Mouse (Mus musculus): ENCODE results near the gene Tmem69. TPM values are rescaled to one million over a fixed set of nuclear protein-coding genes. Genes with fewer than 3 reads are reported as not detected.

Gene Tmem69
- total RNA-seq, 2 experiments from 2014 or later, result 16.7 to 17.5 TPM

Other genes with a start within 250 kb of the Tmem69 start
- 10 to 100 TPM; 52.1 to 70.5 TPM for gene Mast2, start 91.8 kb downstream of the Tmem69 start, total RNA-seq (2021)
- gene Ipp, start 48.4 kb downstream of the Tmem69 start, total RNA-seq (2021), result 10 to 100 TPM; 12.0 to 14.1 TPM
- gene Gpbp1l1, start 1.7 kb upstream of the Tmem69 start, total RNA-seq (2021), result 10 to 100 TPM; 26.3 to 30.8 TPM
- gene Ccdc17, start 40.7 kb upstream of the Tmem69 start, total RNA-seq (2021), result 1 to 10 TPM; 1.5 to 1.8 TPM
- gene Nasp, start 72.0 kb upstream of the Tmem69 start, total RNA-seq (2021), result 10 to 100 TPM; 16.2 to 17.4 TPM
- gene Akr1a1, start 95.7 kb upstream of the Tmem69 start, total RNA-seq (2021), result 100 to 1,000 TPM; 226 to 247 TPM
- gene Prdx1, start 129.6 kb upstream of the Tmem69 start, total RNA-seq (2021), result 100 to 1,000 TPM; 211 to 229 TPM
- gene Mmachc, start 152.5 kb upstream of the Tmem69 start, total RNA-seq (2021), result 10 to 100 TPM; 25.5 to 28.9 TPM
- gene Ccdc163, start 152.6 kb upstream of the Tmem69 start, total RNA-seq (2021), result 1 to 10 TPM; 3.9 to 4.0 TPM
- 1 to 10 TPM; 1.8 to 2.5 TPM for gene Tesk2, start 165.0 kb upstream of the Tmem69 start, total RNA-seq (2021)